Mouse (Mus musculus) liver, embryonic 14.5 days (tissue): ENCODE data around the gene Ddc.

Experiments
- CTCF ChIP-seq: IDR thresholded peaks from 2 replicates; pipeline ENCODE4 v1.5.1; 2016; ENCODE audit warnings: antibody characterized with exemption, low read depth, control low read depth
- EP300 ChIP-seq: IDR thresholded peaks from 2 replicates; pipeline ENCODE4 v1.6.1; 2016; ENCODE audit warnings: antibody characterized with exemption, low read depth

- TF ChIP-seq CTCF (no peak), EP300 (no peak)
These were observed 76.5 kb downstream of the Ddc start for GRCm38 (mm10) chr11:11821387-11821975.
